Mouse (Mus musculus) duodenum, adult 2 months (tissue): Measurements from ENCODE around the gene Ets2. TPM values are rescaled to one million over a fixed set of nuclear protein-coding genes. Genes with fewer than 3 reads are reported as not detected.

ENCODE experiments used
- polyA plus RNA-seq: library from polyadenylated mRNA; depleted of rRNA; stranded (reverse); fragments of >200 nt; gene quantifications from 2 replicates; pipeline ENCODE4 v1.2.3, GENCODE M21; 2012; ENCODE audit warnings: low replicate concordance; rRNA removed

Ets2 gene
- polyA plus RNA-seq: 55.4 and 101 TPM in 2 replicates

GRCm38 (mm10) chr16:95701802-95702561 lies at the start of gene Ets2:
TSS of gene Ets2 (plus strand) at chr16:95702075.

Other genes starting within 250 kb of the Ets2 start
- gene Erg, start 115.5 kb upstream of the Ets2 start, polyA plus RNA-seq: 4.1 and 4.2 TPM in 2 replicates